Mouse (Mus musculus) B cell, adult (primary cell): Measurements from ENCODE around the gene Olfr603. TPM values are rescaled to one million over a fixed set of nuclear protein-coding genes. Genes with fewer than 3 reads are reported as not detected.

ENCODE experiments used
- total RNA-seq: library from RNA; stranded (reverse); gene quantifications from 4 replicates; pipeline ENCODE4 v1.2.4, GENCODE M21; 2023; ENCODE audit not compliant: inconsistent age

Olfr603 gene
- total RNA-seq: not detected in 4 replicates

GRCm38 (mm10) chr7:103386077-103386476 lies at the start of gene Olfr603:
Gene Olfr603 (minus strand): TSS chr7:103386177.

GRCm38 (mm10) chr7:103414772-103415171 lies 28.8 kb upstream of the Olfr603 start, which contains the start of gene Usp17lc:
Gene Usp17lc (plus strand): TSS chr7:103415072.

GRCm38 (mm10) chr7:103362555-103362954 lies 23.4 kb downstream of the Olfr603 start, which contains the start of gene Olfr601:
Gene Olfr601 (minus strand): TSS chr7:103362655.

GRCm38 (mm10) chr7:103349569-103349968 lies 36.4 kb downstream of the Olfr603 start, which contains the start of gene Olfr600:
Gene Olfr600 (minus strand): TSS chr7:103349669.

GRCm38 (mm10) chr7:103335617-103336016 lies 50.4 kb downstream of the Olfr603 start, which contains the start of gene Olfr599:
Gene Olfr599 (plus strand): TSS chr7:103335917.

Other genes starting within 250 kb of the Olfr603 start
- gene Olfr588-ps1, start 245.3 kb downstream of the Olfr603 start, total RNA-seq: not detected in 4 replicates
- not detected in 4 replicates for gene Olfr589, start 229.8 kb downstream of the Olfr603 start, total RNA-seq
- gene Olfr591, start 207.8 kb downstream of the Olfr603 start, total RNA-seq: not detected in 4 replicates
- not detected in 4 replicates for gene Olfr592, start 201.4 kb downstream of the Olfr603 start, total RNA-seq
- not detected in 4 replicates for gene Olfr593, start 174.3 kb downstream of the Olfr603 start, total RNA-seq
- not detected in 4 replicates for gene Olfr594, start 169.2 kb downstream of the Olfr603 start, total RNA-seq
- not detected in 4 replicates for gene Usp17ld, start 133.7 kb downstream of the Olfr603 start, total RNA-seq
- not detected in 4 replicates for gene Olfr596, start 80.5 kb downstream of the Olfr603 start, total RNA-seq
- not detected in 4 replicates for gene Olfr597, start 69.9 kb downstream of the Olfr603 start, total RNA-seq
- not detected in 4 replicates for gene Olfr598, start 62.6 kb downstream of the Olfr603 start, total RNA-seq
- gene Olfr599, start 50.3 kb downstream of the Olfr603 start, total RNA-seq: not detected in 4 replicates
- gene Olfr600, start 36.5 kb downstream of the Olfr603 start, total RNA-seq: not detected in 4 replicates
- not detected in 4 replicates for gene Olfr601, start 23.5 kb downstream of the Olfr603 start, total RNA-seq
- not detected in 4 replicates for gene Usp17lc, start 28.9 kb upstream of the Olfr603 start, total RNA-seq
- not detected in 4 replicates for gene Olfr605, start 59.3 kb upstream of the Olfr603 start, total RNA-seq
- gene Olfr606, start 62.9 kb upstream of the Olfr603 start, total RNA-seq: not detected in 4 replicates
- not detected in 4 replicates for gene Olfr607, start 78.0 kb upstream of the Olfr603 start, total RNA-seq
- not detected in 4 replicates for gene Olfr608, start 83.7 kb upstream of the Olfr603 start, total RNA-seq
- gene Olfr609, start 111.9 kb upstream of the Olfr603 start, total RNA-seq: not detected in 4 replicates
- not detected in 4 replicates for gene Olfr610, start 125.9 kb upstream of the Olfr603 start, total RNA-seq
- not detected in 4 replicates for gene Olfr611, start 134.7 kb upstream of the Olfr603 start, total RNA-seq
- not detected in 4 replicates for gene Olfr612, start 156.5 kb upstream of the Olfr603 start, total RNA-seq
- not detected in 4 replicates for gene Olfr613, start 161.9 kb upstream of the Olfr603 start, total RNA-seq
- gene Olfr615, start 169.9 kb upstream of the Olfr603 start, total RNA-seq: not detected in 4 replicates
- gene Olfr616, start 183.0 kb upstream of the Olfr603 start, total RNA-seq: not detected in 4 replicates
- gene Olfr617, start 186.9 kb upstream of the Olfr603 start, total RNA-seq: not detected in 4 replicates
- gene Olfr618, start 203.9 kb upstream of the Olfr603 start, total RNA-seq: not detected in 4 replicates
- not detected in 4 replicates for gene Olfr619, start 214.4 kb upstream of the Olfr603 start, total RNA-seq
- gene Olfr620, start 226.4 kb upstream of the Olfr603 start, total RNA-seq: not detected in 4 replicates